Mouse (Mus musculus): Measurements from ENCODE around the gene Tuba1b. TPM values are rescaled to one million over a fixed set of nuclear protein-coding genes. Genes with fewer than 3 reads are reported as not detected.
"Not testable (repeated sequence)": the region's sequence is repeated elsewhere in the genome, so short reads cannot be mapped to it uniquely, and the experiment has no call there.

Gene Tuba1b
- 2,343 and 2,408 TPM in 2 replicates for polyA plus RNA-seq (2016; fragmentation: Nextera tagmentation; extraction: Ambion mirVana)

GRCm38 (mm10) chr15:98934217-98934839 is at the start of gene Tuba1b:
Gene Tuba1b, minus strand, starts transcription at chr15:98934565.
- Histone ChIP-seq H3K9me3 (no peaks in the 10 kb centered on the region), H3K27me3 (replicated peaks; ENCODE audit: low read depth, poor library complexity, severe bottlenecking) (no peaks in the 10 kb centered on the region), H3K4me1 (peaks cover 22% of the 10 kb centered on the region), H3K36me3 (replicated peaks) (peaks cover 23% of the 10 kb centered on the region), H3K27ac (replicated peaks) (peak within 1 kb of the TSS; percentile 96), H3K4me3 (peak within 1 kb of the TSS; percentile 67)
- under 1% methylated on average over 57 of the region's 58 CpGs for whole genome bisulfite sequencing
- DNase-seq (ENCODE audit: low spot score): peak; percentile 95

GRCm38 (mm10) chr15:98983431-98984081 is 49.2 kb upstream of the Tuba1b start:
- peak overlapping the region; percentile 90 for H3K27ac ChIP-seq (replicated peaks)
- WGBS: 35% methylated on average over 16 of the region's 16 CpGs
- H3K36me3 ChIP-seq (replicated peaks): no peaks in the 10 kb centered on the region
- H3K4me1 ChIP-seq: peaks cover 78% of the 10 kb centered on the region
- DNase-seq (ENCODE audit: low spot score): peak; percentile 50
- H3K4me3 ChIP-seq: peak overlapping the region; percentile 60
- no peaks in the 10 kb centered on the region for H3K27me3 ChIP-seq (replicated peaks; ENCODE audit: low read depth, poor library complexity, severe bottlenecking)
- H3K9me3 ChIP-seq: no peaks in the 10 kb centered on the region

- WGBS: 86% methylated on average over 6 of the region's 6 CpGs
- H3K4me3 ChIP-seq: no peak overlapping the region
- no peak for DNase-seq (ENCODE audit: low spot score)
- no peaks in the 10 kb centered on the region for H3K36me3 ChIP-seq (replicated peaks)
- H3K27me3 ChIP-seq (replicated peaks; ENCODE audit: low read depth, poor library complexity, severe bottlenecking): no peaks in the 10 kb centered on the region
- H3K27ac ChIP-seq (replicated peaks): peak overlapping the region; percentile 61
- peaks cover 78% of the 10 kb centered on the region for H3K4me1 ChIP-seq
- H3K9me3 ChIP-seq: no peaks in the 10 kb centered on the region
Observed at GRCm38 (mm10) chr15:98982100-98982499, 47.7 kb upstream of the Tuba1b start.

- Histone ChIP-seq H3K9me3 (no peaks in the 10 kb centered on the region), H3K27ac (replicated peaks) (peak overlapping the region; percentile 45), H3K36me3 (replicated peaks) (no peaks in the 10 kb centered on the region), H3K4me1 (peaks cover 61% of the 10 kb centered on the region), H3K4me3 (no peak overlapping the region), H3K27me3 (replicated peaks; ENCODE audit: low read depth, poor library complexity, severe bottlenecking) (no peaks in the 10 kb centered on the region)
- DNase-seq (ENCODE audit: low spot score): peak; percentile 35
- 28% methylated on average over 7 of the region's 7 CpGs for WGBS
Observed at GRCm38 (mm10) chr15:98980012-98980614, 45.7 kb upstream of the Tuba1b start.

GRCm38 (mm10) chr15:98978409-98979172 is 44.2 kb upstream of the Tuba1b start:
- DNase-seq (ENCODE audit: low spot score): no peak
- Histone ChIP-seq H3K27me3 (replicated peaks; ENCODE audit: low read depth, poor library complexity, severe bottlenecking) (no peaks in the 10 kb centered on the region), H3K4me3 (peak overlapping the region; percentile 11; the same call in 1 of the 2 replicates), H3K27ac (replicated peaks) (peak overlapping the region; percentile 69), H3K9me3 (no peaks in the 10 kb centered on the region), H3K36me3 (replicated peaks) (no peaks in the 10 kb centered on the region), H3K4me1 (peaks cover 50% of the 10 kb centered on the region)
- 62% methylated on average over 20 of the region's 20 CpGs for WGBS

- no peaks in the 10 kb centered on the region for H3K27me3 ChIP-seq (replicated peaks; ENCODE audit: low read depth, poor library complexity, severe bottlenecking)
- peak; percentile 36 for DNase-seq (ENCODE audit: low spot score)
- H3K36me3 ChIP-seq (replicated peaks): no peaks in the 10 kb centered on the region
- peaks cover 47% of the 10 kb centered on the region for H3K4me1 ChIP-seq
- H3K4me3 ChIP-seq: peak overlapping the region; percentile 25; the same call in 1 of the 2 replicates
- no peaks in the 10 kb centered on the region for H3K9me3 ChIP-seq
- H3K27ac ChIP-seq (replicated peaks): peak overlapping the region; percentile 69
- 72% methylated on average over 14 of the region's 14 CpGs for WGBS
Observed at GRCm38 (mm10) chr15:98977759-98978408, 43.5 kb upstream of the Tuba1b start.

- Histone ChIP-seq H3K4me1 (peaks cover 41% of the 10 kb centered on the region), H3K27me3 (replicated peaks; ENCODE audit: low read depth, poor library complexity, severe bottlenecking) (no peaks in the 10 kb centered on the region), H3K36me3 (replicated peaks) (no peaks in the 10 kb centered on the region), H3K27ac (replicated peaks) (peak overlapping the region; percentile 69), H3K4me3 (no peak overlapping the region), H3K9me3 (no peaks in the 10 kb centered on the region)
- 73% methylated on average over 21 of the region's 21 CpGs for WGBS
- DNase-seq (ENCODE audit: low spot score): no peak
Observed at GRCm38 (mm10) chr15:98976763-98977758, 42.7 kb upstream of the Tuba1b start.

GRCm38 (mm10) chr15:98973015-98973614 is 38.8 kb upstream of the Tuba1b start:
- Histone ChIP-seq H3K4me1 (peaks cover 57% of the 10 kb centered on the region), H3K9me3 (no peaks in the 10 kb centered on the region), H3K4me3 (no peak overlapping the region), H3K27ac (replicated peaks) (peak overlapping the region; percentile 70), H3K36me3 (replicated peaks) (no peaks in the 10 kb centered on the region), H3K27me3 (replicated peaks; ENCODE audit: low read depth, poor library complexity, severe bottlenecking) (no peaks in the 10 kb centered on the region)
- 87% methylated on average over 9 of the region's 9 CpGs for WGBS
- DNase-seq (ENCODE audit: low spot score): no peak

- DNase-seq (ENCODE audit: low spot score); H3K27me3 ChIP-seq (replicated peaks; ENCODE audit: low read depth, poor library complexity, severe bottlenecking); H3K9me3 ChIP-seq; H3K36me3 ChIP-seq (replicated peaks): not testable (repeated sequence)
- H3K4me3 ChIP-seq: 0 out of 2 replicates have a peak overlapping the region, but pooled peaks have one; percentile 1
- H3K27ac ChIP-seq (replicated peaks): peak overlapping the region; percentile 61
- 79% methylated on average over 15 of the region's 15 CpGs for WGBS
- H3K4me1 ChIP-seq: peaks cover 46% of the 10 kb centered on the region
Observed at GRCm38 (mm10) chr15:98971576-98972320, 37.4 kb upstream of the Tuba1b start.

- Histone ChIP-seq H3K4me1 (peaks cover 46% of the 10 kb centered on the region), H3K36me3 (replicated peaks) (no peaks in the 10 kb centered on the region), H3K9me3 (no peaks in the 10 kb centered on the region), H3K4me3 (no peak overlapping the region), H3K27me3 (replicated peaks; ENCODE audit: low read depth, poor library complexity, severe bottlenecking) (no peaks in the 10 kb centered on the region), H3K27ac (replicated peaks) (peak overlapping the region; percentile 95)
- DNase-seq (ENCODE audit: low spot score): no peak
- WGBS: 48% methylated on average over 4 of the region's 4 CpGs
Observed at GRCm38 (mm10) chr15:98971111-98971510, 36.7 kb upstream of the Tuba1b start.

Data from embryonic facial prominence, embryonic 10.5 days (tissue).